Mouse (Mus musculus): Measurements from ENCODE around the gene Nup37. TPM values are rescaled to one million over a fixed set of nuclear protein-coding genes. Genes with fewer than 3 reads are reported as not detected.

Gene Nup37
- polyA plus RNA-seq (2015; fragmentation: Nextera tagmentation; extraction: Ambion mirVana) = 34.7 and 37.6 TPM in 2 replicates

GRCm38 (mm10) chr10:88146707-88147477 is at the start of gene Nup37, which contains the start of gene Parpbp:
Nup37 (plus strand) TSS chr10:88146992.
Parpbp (minus strand) TSS chr10:88146941.

DNA sequence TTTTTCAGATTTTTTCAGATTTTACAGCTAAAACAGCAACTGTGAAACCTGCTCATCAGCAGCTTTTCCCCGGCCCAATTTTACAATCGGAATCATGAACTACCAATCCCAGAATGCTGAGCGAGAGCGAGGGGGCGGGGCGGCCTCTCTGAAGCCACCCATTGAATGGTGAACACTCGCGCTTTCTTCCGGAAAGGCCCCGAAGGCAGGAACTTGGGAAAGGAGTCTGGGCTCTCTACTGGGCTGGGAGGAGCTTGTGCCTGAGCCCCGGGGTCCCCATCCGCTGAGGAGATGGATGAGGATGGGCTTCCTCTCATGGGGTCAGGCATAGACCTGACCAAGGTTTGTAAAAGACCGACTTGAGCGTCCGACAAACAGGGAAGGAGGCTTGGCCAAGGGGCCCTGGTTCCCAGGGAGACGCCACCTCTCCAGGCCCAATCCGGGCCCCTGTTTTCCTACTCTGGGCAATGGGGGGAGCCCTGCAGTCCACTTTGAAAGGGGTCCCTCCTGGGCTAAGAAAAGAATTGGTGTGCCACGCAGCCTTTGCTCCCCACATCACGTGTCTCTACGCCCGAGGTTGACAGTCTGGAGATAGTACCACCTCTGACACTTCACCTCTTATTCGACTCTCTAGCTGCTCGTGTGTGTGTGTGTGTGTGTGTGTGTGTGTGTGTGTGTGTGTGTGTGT is 54.3 kb downstream of the Nup37 start, which contains the start of gene Washc3:
Gene Washc3, plus strand, starts transcription at position 143 of the 688 bp plus-strand sequence.

Other genes with a start within 250 kb of the Nup37 start
- gene Pmch, start 55.9 kb upstream of the Nup37 start, polyA plus RNA-seq (2015; fragmentation: Nextera tagmentation; extraction: Ambion mirVana) = 3.5 and 4.2 TPM in 2 replicates
- 2.4 and 4.2 TPM in 2 replicates for gene Parpbp, start 51 bp upstream of the Nup37 start, polyA plus RNA-seq (2015; fragmentation: Nextera tagmentation; extraction: Ambion mirVana)
- gene Washc3, start 54.1 kb downstream of the Nup37 start, polyA plus RNA-seq (2015; fragmentation: Nextera tagmentation; extraction: Ambion mirVana) = 107 and 109 TPM in 2 replicates
- 6.2 and 6.6 TPM in 2 replicates for gene Dram1, start 232.1 kb downstream of the Nup37 start, polyA plus RNA-seq (2015; fragmentation: Nextera tagmentation; extraction: Ambion mirVana)
- 3.8 and 4.3 TPM in 2 replicates for gene Gnptab, start 232.1 kb downstream of the Nup37 start, polyA plus RNA-seq (2015; fragmentation: Nextera tagmentation; extraction: Ambion mirVana)